Mouse (Mus musculus) megakaryocyte, embryonic 14.5 days (primary cell): Measurements from ENCODE around the gene Unc13d.

Source experiments
- FLI1 ChIP-seq: IDR thresholded peaks from 2 replicates; pipeline ENCODE4 v1.6.1; 2012; ENCODE audit warnings: low read length, inconsistent platforms, mixed read lengths
- GATA1 ChIP-seq: IDR thresholded peaks from 3 replicates; pipeline ENCODE4 v1.6.1; 2012; ENCODE audit warnings: mixed read lengths, low read length, inconsistent platforms, borderline replicate concordance

- TF ChIP-seq GATA1 (no peak), FLI1 (no peak)
Observed at GRCm38 (mm10) chr11:116101931-116102381, 24.2 kb upstream of the Unc13d start.
